Mouse (Mus musculus) hematopoietic stem cell, adult 5-6 weeks (primary cell): ENCODE measurements around the gene Wdtc1. TPM values are rescaled to one million over a fixed set of nuclear protein-coding genes. Genes with fewer than 3 reads are reported as not detected.
A peak's percentile ranks its signal among the peaks of the same experiment; 100 is the strongest.

Experiments
- ATAC-seq, 2 experiments: fragments of 125-278 bp in 1 of 2; replicated peaks in 1 of 2; 2 replicates each; pipeline ENCODE4 v1.8.0; 2016 to 2017; ENCODE audit warnings: inconsistent platforms in 2 of 2, mild to moderate bottlenecking in 2 of 2, moderate number of reproducible peaks in 2 of 2, low read depth in 1 of 2, moderate TSS enrichment in 1 of 2; ENCODE audit not compliant: low FRiP score in 2 of 2, poor library complexity in 2 of 2, severe bottlenecking in 2 of 2, insufficient read depth in 1 of 2, low TSS enrichment in 1 of 2
- total RNA-seq: library from RNA; stranded (forward); fragments of 172-1452, 232-1000 nt; gene quantifications from 2 replicates; pipeline ENCODE4 v1.2.3, GENCODE M21; 2017

Wdtc1 gene
- total RNA-seq, 1 experiment from 2014 or later = 13.7 TPM

- ATAC-seq = no peak
These were observed 27.3 kb upstream of the Wdtc1 start for GRCm38 (mm10) chr4:133380532-133380931.

- no peak for ATAC-seq
These were observed 26.6 kb upstream of the Wdtc1 start for GRCm38 (mm10) chr4:133379861-133380260.

GRCm38 (mm10) chr4:133379046-133379347 lies 25.7 kb upstream of the Wdtc1 start:
- no peak for ATAC-seq

- ATAC-seq = peak; percentile 76 to 77
These were observed 25.2 kb upstream of the Wdtc1 start for GRCm38 (mm10) chr4:133378236-133379045.

GRCm38 (mm10) chr4:133375812-133376577 lies 22.7 kb upstream of the Wdtc1 start:
- ATAC-seq = no peak

- no peak for ATAC-seq
These were observed 20.7 kb upstream of the Wdtc1 start for GRCm38 (mm10) chr4:133374011-133374410.

GRCm38 (mm10) chr4:133372278-133372665 lies 19.0 kb upstream of the Wdtc1 start:
- no peak for ATAC-seq

- no peak for ATAC-seq
These were observed 18.5 kb upstream of the Wdtc1 start for GRCm38 (mm10) chr4:133371621-133372277.

- no peak for ATAC-seq
These were observed 17.3 kb upstream of the Wdtc1 start for GRCm38 (mm10) chr4:133370298-133371274.

GRCm38 (mm10) chr4:133369553-133370297 lies 16.4 kb upstream of the Wdtc1 start, which contains the start of gene Slc9a1:
TSS of gene Slc9a1 (plus strand) at chr4:133369706.
- ATAC-seq = peak; percentile 91

GRCm38 (mm10) chr4:133354641-133355040 lies 1.4 kb upstream of the Wdtc1 start:
- ATAC-seq = no peak

- no peak for ATAC-seq
These were observed 484 bp downstream of the Wdtc1 start for GRCm38 (mm10) chr4:133352797-133353196.

GRCm38 (mm10) chr4:133348051-133348775 lies 5.1 kb downstream of the Wdtc1 start:
- ATAC-seq = no peak

GRCm38 (mm10) chr4:133347624-133348023 lies 5.7 kb downstream of the Wdtc1 start:
- no peak for ATAC-seq

- peak in 1 of 2 experiments; percentile 29; a peak in 2 of 4 replicates for ATAC-seq
These were observed 6.7 kb downstream of the Wdtc1 start for GRCm38 (mm10) chr4:133346577-133346976.

- no peak for ATAC-seq
These were observed 7.6 kb downstream of the Wdtc1 start for GRCm38 (mm10) chr4:133345702-133346101.
